Mouse (Mus musculus): ENCODE data around the gene Cmpk1. TPM values are rescaled to one million over a fixed set of nuclear protein-coding genes. Genes with fewer than 3 reads are reported as not detected.
"Not testable (repeated sequence)": the region's sequence is repeated elsewhere in the genome, so short reads cannot be mapped to it uniquely, and the experiment has no call there.

The Cmpk1 gene
- polyA plus RNA-seq, 1 experiment = not detected

GRCm38 (mm10) chr4:114986211-114986590 lies 840 bp downstream of the Cmpk1 start:
- H3K4me3 ChIP-seq (ENCODE audit: insufficient read depth, low read depth, low read length) = peak overlapping the region; percentile 96
- peaks cover 3% of the 10 kb centered on the region for H3K4me1 ChIP-seq (ENCODE audit: control insufficient read depth, insufficient read depth, low read length)
- WGBS = 2% methylated on average over 8 of the region's 8 CpGs
- H3K27ac ChIP-seq (ENCODE audit: insufficient read depth, low read depth, low read length) = peak overlapping the region; percentile 92
- TF ChIP-seq CTCF (IDR thresholded peaks at IDR 0.05; ENCODE audit: insufficient read depth, low read depth, low read length) (no peak), POLR2A (IDR thresholded peaks at IDR 0.05; ENCODE audit: insufficient read depth, low read depth, low read length) (no peak)

DNA sequence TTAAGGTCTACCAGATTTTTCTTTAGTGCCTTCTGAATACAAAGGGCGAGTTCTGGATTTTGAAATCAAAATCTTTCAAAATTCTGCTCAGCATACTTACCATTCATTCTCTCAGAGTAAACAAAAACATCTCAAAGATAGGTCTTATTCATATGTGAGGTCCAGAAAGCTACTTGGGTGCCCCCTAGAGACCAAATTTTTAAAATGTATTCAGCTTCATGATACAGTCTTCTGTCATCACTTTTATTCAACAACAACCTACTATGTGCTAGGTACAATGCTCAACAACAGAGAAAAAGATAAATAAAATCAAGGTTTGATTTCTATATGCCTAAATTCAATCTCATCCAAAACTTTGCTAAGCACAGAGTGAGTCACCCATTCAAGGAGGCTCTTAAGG lies 4.0 kb downstream of the Cmpk1 start:
- no peak overlapping the region for H3K4me3 ChIP-seq (ENCODE audit: insufficient read depth, low read depth, low read length)
- 95% methylated on average over 1 of the region's 1 CpGs for WGBS
- TF ChIP-seq POLR2A (IDR thresholded peaks at IDR 0.05; ENCODE audit: insufficient read depth, low read depth, low read length) (no peak), CTCF (IDR thresholded peaks at IDR 0.05; ENCODE audit: insufficient read depth, low read depth, low read length) (no peak)
- peaks cover 3% of the 10 kb centered on the region for H3K4me1 ChIP-seq (ENCODE audit: control insufficient read depth, insufficient read depth, low read length)
- H3K27ac ChIP-seq (ENCODE audit: insufficient read depth, low read depth, low read length) = no peak overlapping the region

- no peak overlapping the region for H3K4me3 ChIP-seq (ENCODE audit: insufficient read depth, low read depth, low read length)
- WGBS = 74% methylated on average over 1 of the region's 1 CpGs
- H3K4me1 ChIP-seq (ENCODE audit: control insufficient read depth, insufficient read depth, low read length) = peaks cover 3% of the 10 kb centered on the region
- H3K27ac ChIP-seq (ENCODE audit: insufficient read depth, low read depth, low read length) = no peak overlapping the region
- TF ChIP-seq CTCF (IDR thresholded peaks at IDR 0.05; ENCODE audit: insufficient read depth, low read depth, low read length) (no peak), POLR2A (IDR thresholded peaks at IDR 0.05; ENCODE audit: insufficient read depth, low read depth, low read length) (no peak)
Measured at GRCm38 (mm10) chr4:114982619-114983018, 4.4 kb downstream of the Cmpk1 start.

- no peaks in the 10 kb centered on the region for H3K4me1 ChIP-seq (ENCODE audit: control insufficient read depth, insufficient read depth, low read length)
- whole genome bisulfite sequencing = 83% methylated on average over 1 of the region's 1 CpGs
- H3K4me3 ChIP-seq (ENCODE audit: insufficient read depth, low read depth, low read length) = no peak overlapping the region
- no peak overlapping the region for H3K27ac ChIP-seq (ENCODE audit: insufficient read depth, low read depth, low read length)
- no peak for TF ChIP-seq CTCF (IDR thresholded peaks at IDR 0.05; ENCODE audit: insufficient read depth, low read depth, low read length)
- TF ChIP-seq POLR2A (IDR thresholded peaks at IDR 0.05; ENCODE audit: insufficient read depth, low read depth, low read length) = no peak
Measured at GRCm38 (mm10) chr4:114973229-114973740, 13.8 kb downstream of the Cmpk1 start.

GRCm38 (mm10) chr4:114970736-114971135 lies 16.3 kb downstream of the Cmpk1 start:
- 89% methylated on average over 5 of the region's 5 CpGs for WGBS
- Histone ChIP-seq H3K4me3 (ENCODE audit: insufficient read depth, low read depth, low read length) (no peak overlapping the region), H3K27ac (ENCODE audit: insufficient read depth, low read depth, low read length) (no peak overlapping the region), H3K4me1 (ENCODE audit: control insufficient read depth, insufficient read depth, low read length) (no peaks in the 10 kb centered on the region)
- TF ChIP-seq POLR2A (IDR thresholded peaks at IDR 0.05; ENCODE audit: insufficient read depth, low read depth, low read length) = no peak

DNA sequence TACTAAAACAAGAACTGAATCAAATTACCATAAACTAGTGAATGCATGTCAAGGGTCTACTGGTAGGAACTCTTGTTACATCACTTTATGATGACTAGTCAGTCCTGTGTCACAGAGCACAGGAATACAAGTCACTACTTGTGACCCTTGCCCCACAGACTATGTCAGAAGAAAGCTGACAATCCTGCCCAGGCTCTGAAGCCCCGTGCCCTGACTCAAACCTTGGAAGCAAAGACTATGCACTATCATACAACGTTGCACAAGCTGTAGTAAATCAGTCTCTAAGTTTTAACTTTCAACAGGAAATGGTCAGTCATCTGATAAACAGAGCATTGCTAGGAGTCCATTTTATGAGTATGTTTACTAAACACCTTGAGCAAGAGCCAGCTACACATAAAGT lies 26.2 kb downstream of the Cmpk1 start:
- H3K27ac ChIP-seq (ENCODE audit: insufficient read depth, low read depth, low read length); H3K4me1 ChIP-seq (ENCODE audit: control insufficient read depth, insufficient read depth, low read length); H3K4me3 ChIP-seq (ENCODE audit: insufficient read depth, low read depth, low read length): not testable (repeated sequence)
- 95% methylated on average over 2 of the region's 2 CpGs for WGBS

DNA sequence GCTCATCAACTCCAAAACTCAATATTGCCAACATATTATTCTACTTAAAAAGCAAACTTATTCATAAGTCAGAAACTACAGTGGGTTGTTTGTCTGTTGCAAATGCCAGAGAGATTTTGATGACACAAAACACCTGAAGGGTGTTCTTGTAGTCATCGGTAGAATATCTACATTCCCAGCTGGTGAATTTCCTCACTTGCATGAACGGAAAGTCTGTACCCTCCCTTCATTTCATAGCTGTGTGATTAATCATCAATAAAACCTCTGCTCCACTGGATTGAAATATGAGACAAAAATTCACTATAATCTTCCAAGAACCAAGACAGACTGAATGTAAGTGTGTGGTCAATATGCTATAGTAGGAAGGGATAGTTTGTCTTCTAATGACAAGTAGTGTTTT lies 27.5 kb downstream of the Cmpk1 start:
- WGBS = 93% methylated on average over 2 of the region's 2 CpGs
- TF ChIP-seq POLR2A (IDR thresholded peaks at IDR 0.05; ENCODE audit: insufficient read depth, low read depth, low read length) (no peak), CTCF (IDR thresholded peaks at IDR 0.05; ENCODE audit: insufficient read depth, low read depth, low read length) (no peak)
- no peak overlapping the region for H3K27ac ChIP-seq (ENCODE audit: insufficient read depth, low read depth, low read length)
- H3K4me1 ChIP-seq (ENCODE audit: control insufficient read depth, insufficient read depth, low read length) = no peaks in the 10 kb centered on the region
- H3K4me3 ChIP-seq (ENCODE audit: insufficient read depth, low read depth, low read length) = no peak overlapping the region

- no peaks in the 10 kb centered on the region for H3K4me1 ChIP-seq (ENCODE audit: control insufficient read depth, insufficient read depth, low read length)
- TF ChIP-seq POLR2A (IDR thresholded peaks at IDR 0.05; ENCODE audit: insufficient read depth, low read depth, low read length) (no peak), CTCF (IDR thresholded peaks at IDR 0.05; ENCODE audit: insufficient read depth, low read depth, low read length) (no peak)
- no peak overlapping the region for H3K27ac ChIP-seq (ENCODE audit: insufficient read depth, low read depth, low read length)
- 94% methylated on average over 4 of the region's 4 CpGs for WGBS
- no peak overlapping the region for H3K4me3 ChIP-seq (ENCODE audit: insufficient read depth, low read depth, low read length)
Measured at GRCm38 (mm10) chr4:114958786-114959185, 28.3 kb downstream of the Cmpk1 start.

DNA sequence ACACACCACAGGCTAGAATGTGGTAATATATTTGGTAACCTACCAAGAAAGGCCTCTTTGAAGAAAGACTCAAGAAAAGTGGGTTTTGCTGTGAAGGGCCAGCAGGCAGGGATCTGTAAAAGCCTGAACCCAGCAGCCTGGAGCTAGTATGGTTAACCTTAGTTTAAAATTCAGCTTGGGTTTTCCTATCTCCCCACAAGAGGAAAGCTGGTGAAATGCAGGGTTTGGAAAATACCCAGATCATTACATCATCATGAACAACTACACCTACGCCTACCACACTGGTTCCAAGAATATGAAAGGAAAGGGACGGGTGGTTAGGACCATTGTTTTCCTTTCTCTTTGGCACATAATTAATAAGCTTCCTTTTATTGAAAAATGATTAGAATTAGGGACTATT lies 28.8 kb downstream of the Cmpk1 start:
- WGBS = 61% methylated on average over 2 of the region's 2 CpGs
- no peak overlapping the region for H3K27ac ChIP-seq (ENCODE audit: insufficient read depth, low read depth, low read length)
- no peak overlapping the region for H3K4me3 ChIP-seq (ENCODE audit: insufficient read depth, low read depth, low read length)
- TF ChIP-seq CTCF (IDR thresholded peaks at IDR 0.05; ENCODE audit: insufficient read depth, low read depth, low read length) = no peak
- no peak for TF ChIP-seq POLR2A (IDR thresholded peaks at IDR 0.05; ENCODE audit: insufficient read depth, low read depth, low read length)
- H3K4me1 ChIP-seq (ENCODE audit: control insufficient read depth, insufficient read depth, low read length) = no peaks in the 10 kb centered on the region

- H3K27ac ChIP-seq (ENCODE audit: insufficient read depth, low read depth, low read length) = no peak overlapping the region
- H3K4me3 ChIP-seq (ENCODE audit: insufficient read depth, low read depth, low read length) = no peak overlapping the region
- no peak for TF ChIP-seq POLR2A (IDR thresholded peaks at IDR 0.05; ENCODE audit: insufficient read depth, low read depth, low read length)
- no peak for TF ChIP-seq CTCF (IDR thresholded peaks at IDR 0.05; ENCODE audit: insufficient read depth, low read depth, low read length)
- no peaks in the 10 kb centered on the region for H3K4me1 ChIP-seq (ENCODE audit: control insufficient read depth, insufficient read depth, low read length)
Measured at GRCm38 (mm10) chr4:114957403-114957802, 29.6 kb downstream of the Cmpk1 start.

Data from olfactory bulb, adult 2 months (tissue).